Mouse (Mus musculus) liver, embryonic 11.5 days (tissue): ENCODE measurements around the gene Olfr1176. TPM values are rescaled to one million over a fixed set of nuclear protein-coding genes. Genes with fewer than 3 reads are reported as not detected.

Experiments used
- ATAC-seq: fragments of 200-750 bp; cut with Nextera tagmentation; replicated peaks from 2 replicates; pipeline ENCODE4 v1.8.0; 2017; ENCODE audit warnings: moderate number of reproducible peaks, mild to moderate bottlenecking, moderate TSS enrichment, moderate library complexity; ENCODE audit not compliant: low FRiP score
- DNase-seq: peaks from one replicate; pipeline ENCODE4 v3.0.0-alpha.2; 2017; ENCODE audit warnings: low spot score
- H3K27ac ChIP-seq: fragments of 300-500 bp; sonication (generic); 2 replicates; pipeline ENCODE4 v1.5.1; 2014; ENCODE audit warnings: mild to moderate bottlenecking, low read depth, low read length, control low read depth
- H3K27me3 ChIP-seq: fragments of 300-500 bp; sonication (generic); replicated peaks from 2 replicates; pipeline ENCODE4 v1.6.1; 2014; ENCODE audit warnings: low read length, mixed read lengths; ENCODE audit not compliant: control insufficient read depth, insufficient read depth
- H3K36me3 ChIP-seq: fragments of 300-500 bp; sonication (generic); 2 replicates; pipeline ENCODE4 v1.6.1; 2014; ENCODE audit warnings: mild to moderate bottlenecking, low read length, moderate library complexity, mixed read lengths; ENCODE audit not compliant: control insufficient read depth, insufficient read depth
- H3K4me1 ChIP-seq: fragments of 300-500 bp; sonication (generic); replicated peaks from 2 replicates; pipeline ENCODE4 v1.6.1; 2014; ENCODE audit warnings: low read length, mixed read lengths; ENCODE audit not compliant: control insufficient read depth, insufficient read depth
- H3K4me2 ChIP-seq: fragments of 300-500 bp; sonication (generic); 2 replicates; pipeline ENCODE4 v1.6.1; 2014; ENCODE audit warnings: mild to moderate bottlenecking, control low read depth, moderate library complexity
- H3K4me3 ChIP-seq: fragments of 300-500 bp; sonication (generic); 2 replicates; pipeline ENCODE4 v1.5.1; 2014; ENCODE audit warnings: low read depth, low read length, control low read depth
- H3K9ac ChIP-seq: fragments of 300-500 bp; sonication (generic); 2 replicates; pipeline ENCODE4 v1.6.1; 2014; ENCODE audit warnings: low read depth, low read length, control low read depth
- H3K9me3 ChIP-seq: fragments of 300-500 bp; sonication (generic); 2 replicates; pipeline ENCODE4 v1.6.1; 2016; ENCODE audit warnings: low read length, inconsistent platforms, mixed read lengths; ENCODE audit not compliant: control insufficient read depth
- WGBS: fragments of 180-500 bp; shearing (Covaris S2); extraction: QIAGEN DNeasy Blood & Tissue Kit; methylation state at CpG from one replicate; pipeline ENCODE4 v1.1.7; 2014; 5-methylcytosine and 5-hydroxymethylcytosine counted together
- polyA plus RNA-seq: library from polyadenylated mRNA; unstranded; fragments of >200 nt; fragmentation: Nextera tagmentation; extraction: Ambion mirVana; gene quantifications from 2 replicates; pipeline ENCODE4 v1.2.1, GENCODE M21; 2014

Olfr1176 gene
- polyA plus RNA-seq, result not detected in 2 replicates

GRCm38 (mm10) chr2:88336421-88336820, at the start of gene Olfr1176:
Olfr1176 (plus strand) TSS chr2:88336721.
- H3K9ac ChIP-seq, result no peak within 1 kb of the TSS
- no peaks in the 10 kb centered on the region for H3K27me3 ChIP-seq
- H3K9me3 ChIP-seq, result no peaks in the 10 kb centered on the region
- no peak within 1 kb of the TSS for H3K4me2 ChIP-seq
- H3K36me3 ChIP-seq, result no peaks in the 10 kb centered on the region
- no peak for DNase-seq
- H3K4me1 ChIP-seq, result no peaks in the 10 kb centered on the region
- H3K4me3 ChIP-seq, result no peak within 1 kb of the TSS
- ATAC-seq, result no peak
- 70% methylated on average over 1 of the region's 1 CpGs for WGBS
- no peak within 1 kb of the TSS for H3K27ac ChIP-seq

- ATAC-seq (no peak), DNase-seq (no peak)
- Histone ChIP-seq H3K4me3 (no peak within 1 kb of the TSS), H3K4me1 (no peaks in the 10 kb centered on the region), H3K9me3 (no peaks in the 10 kb centered on the region), H3K27ac (no peak within 1 kb of the TSS), H3K4me2 (no peak within 1 kb of the TSS), H3K36me3 (no peaks in the 10 kb centered on the region), H3K9ac (no peak within 1 kb of the TSS), H3K27me3 (no peaks in the 10 kb centered on the region)
- WGBS, result 89% methylated on average over 4 of the region's 4 CpGs
Observed at GRCm38 (mm10) chr2:88315035-88315434, 21.5 kb upstream of the Olfr1176 start, which contains the start of gene Olfr1174-ps. Olfr1174-ps (minus strand) TSS chr2:88315135.

GRCm38 (mm10) chr2:88327115-88327514, 9.4 kb upstream of the Olfr1176 start, which contains the start of gene Olfr1175-ps:
Olfr1175-ps (minus strand) TSS chr2:88327215.
- Histone ChIP-seq H3K36me3 (no peaks in the 10 kb centered on the region), H3K4me3 (no peak within 1 kb of the TSS), H3K27ac (no peak within 1 kb of the TSS), H3K4me1 (no peaks in the 10 kb centered on the region), H3K4me2 (no peak within 1 kb of the TSS), H3K27me3 (no peaks in the 10 kb centered on the region), H3K9ac (no peak within 1 kb of the TSS), H3K9me3 (no peaks in the 10 kb centered on the region)
- WGBS, result 65% methylated on average over 2 of the region's 2 CpGs
- no peak for DNase-seq
- no peak for ATAC-seq

GRCm38 (mm10) chr2:88346392-88346791, 9.9 kb downstream of the Olfr1176 start, which contains the start of gene Olfr1177-ps:
Olfr1177-ps (minus strand) TSS chr2:88346492.
- Histone ChIP-seq H3K4me3 (no peak within 1 kb of the TSS), H3K4me1 (no peaks in the 10 kb centered on the region), H3K9me3 (no peaks in the 10 kb centered on the region), H3K27ac (no peak within 1 kb of the TSS), H3K9ac (no peak within 1 kb of the TSS), H3K27me3 (no peaks in the 10 kb centered on the region), H3K36me3 (no peaks in the 10 kb centered on the region), H3K4me2 (no peak within 1 kb of the TSS)
- ATAC-seq (no peak), DNase-seq (no peak)
- WGBS, result 66% methylated on average over 1 of the region's 1 CpGs

- WGBS, result 7% methylated on average over 2 of the region's 2 CpGs
- Histone ChIP-seq H3K4me2 (no peak overlapping the region), H3K27ac (no peak overlapping the region), H3K4me1 (no peaks in the 10 kb centered on the region), H3K9ac (no peak overlapping the region), H3K36me3 (no peaks in the 10 kb centered on the region), H3K27me3 (no peaks in the 10 kb centered on the region), H3K9me3 (no peaks in the 10 kb centered on the region), H3K4me3 (no peak overlapping the region)
- DNase-seq (no peak), ATAC-seq (no peak)
Observed at GRCm38 (mm10) chr2:88356304-88356703, 19.8 kb downstream of the Olfr1176 start.

- Histone ChIP-seq H3K9me3 (no peaks in the 10 kb centered on the region), H3K4me2 (no peak within 1 kb of the TSS), H3K4me1 (no peaks in the 10 kb centered on the region), H3K36me3 (no peaks in the 10 kb centered on the region), H3K27ac (no peak within 1 kb of the TSS), H3K4me3 (no peak within 1 kb of the TSS), H3K9ac (no peak within 1 kb of the TSS), H3K27me3 (no peaks in the 10 kb centered on the region)
- no peak for ATAC-seq
- 80% methylated on average over 1 of the region's 1 CpGs for WGBS
- no peak for DNase-seq
Observed at GRCm38 (mm10) chr2:88386762-88387161, 50.2 kb downstream of the Olfr1176 start, which contains the start of gene Olfr1178. Olfr1178 (plus strand) TSS chr2:88387062.

Other genes with a start within 250 kb of the Olfr1176 start
- not detected in 2 replicates for gene Olfr1164, start 242.8 kb upstream of the Olfr1176 start, polyA plus RNA-seq
- gene Olfr1166, start 208.4 kb upstream of the Olfr1176 start, polyA plus RNA-seq, result not detected in 2 replicates
- not detected in 2 replicates for gene Olfr1167, start 181.5 kb upstream of the Olfr1176 start, polyA plus RNA-seq
- gene Olfr1168, start 154.8 kb upstream of the Olfr1176 start, polyA plus RNA-seq, result not detected in 2 replicates
- gene Olfr1170, start 108.4 kb upstream of the Olfr1176 start, polyA plus RNA-seq, result not detected in 2 replicates
- gene Olfr1173, start 56.8 kb upstream of the Olfr1176 start, polyA plus RNA-seq, result not detected in 2 replicates
- gene Olfr1174-ps, start 21.6 kb upstream of the Olfr1176 start, polyA plus RNA-seq, result not detected in 2 replicates
- not detected in 2 replicates for gene Olfr1175-ps, start 9.5 kb upstream of the Olfr1176 start, polyA plus RNA-seq
- not detected in 2 replicates for gene Olfr1177-ps, start 9.8 kb downstream of the Olfr1176 start, polyA plus RNA-seq
- gene Olfr1178, start 50.3 kb downstream of the Olfr1176 start, polyA plus RNA-seq, result not detected in 2 replicates
- gene Olfr1179, start 69.7 kb downstream of the Olfr1176 start, polyA plus RNA-seq, result not detected in 2 replicates
- gene Olfr1180, start 82.4 kb downstream of the Olfr1176 start, polyA plus RNA-seq, result not detected in 2 replicates
- not detected in 2 replicates for gene Olfr1181, start 89.5 kb downstream of the Olfr1176 start, polyA plus RNA-seq
- not detected in 2 replicates for gene Gm13757, start 112.4 kb downstream of the Olfr1176 start, polyA plus RNA-seq
- not detected in 2 replicates for gene Olfr1183, start 118.1 kb downstream of the Olfr1176 start, polyA plus RNA-seq
- gene Olfr1184, start 146.9 kb downstream of the Olfr1176 start, polyA plus RNA-seq, result not detected in 2 replicates
- gene Olfr1185-ps1, start 156.6 kb downstream of the Olfr1176 start, polyA plus RNA-seq, result not detected in 2 replicates
- not detected in 2 replicates for gene Olfr1186, start 181.8 kb downstream of the Olfr1176 start, polyA plus RNA-seq
- not detected in 2 replicates for gene Olfr1188, start 220.2 kb downstream of the Olfr1176 start, polyA plus RNA-seq
- not detected in 2 replicates for gene Olfr1189, start 249.7 kb downstream of the Olfr1176 start, polyA plus RNA-seq